Mouse (Mus musculus): Measurements from ENCODE around the gene Nek11. TPM values are rescaled to one million over a fixed set of nuclear protein-coding genes. Genes with fewer than 3 reads are reported as not detected.

Gene Nek11
- 0.13 and 0.19 TPM in 2 replicates for polyA plus RNA-seq (2012; rRNA removed)
- 0.14 and 0.15 TPM in 2 replicates for polyA plus RNA-seq (2014; fragmentation: Nextera tagmentation; extraction: Ambion mirVana)

DNA sequence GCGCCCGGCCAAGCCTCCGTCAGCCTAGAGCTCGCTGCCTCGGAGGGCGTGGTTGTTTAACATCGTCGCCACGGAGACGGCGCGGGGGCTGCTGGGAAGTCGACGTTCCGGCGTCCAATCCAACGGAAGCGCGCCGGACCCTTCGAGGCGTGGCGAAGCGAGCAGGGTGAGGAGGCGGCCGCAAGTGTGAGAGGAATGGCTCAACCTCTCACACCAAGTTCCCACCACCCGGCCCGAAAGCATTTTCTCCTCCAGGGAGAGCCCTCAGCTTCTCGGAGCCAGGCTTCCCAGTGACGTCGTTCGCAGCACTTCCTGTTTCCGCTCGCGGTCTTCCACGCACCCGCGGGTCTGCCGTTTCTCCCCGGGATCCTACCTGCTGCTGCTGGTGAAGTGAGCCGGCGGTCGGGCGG lies at the start of gene Nek11, which contains the start of gene Aste1:
Gene Nek11, minus strand, starts transcription at position 307 of the 410 bp plus-strand sequence.
Gene Aste1, plus strand, starts transcription at position 175 of the 410 bp plus-strand sequence.
- 0 out of 2 replicates have a peak, but pooled peaks have one; percentile 35 for TF ChIP-seq POLR2A (IDR thresholded peaks at IDR 0.05; ENCODE audit: borderline replicate concordance, extremely low read depth, insufficient read depth, insufficient read length)
- Histone ChIP-seq H3K9me3 (ENCODE audit: control insufficient read depth, low read length) (no peaks in the 10 kb centered on the region), H3K4me2 (replicated peaks; ENCODE audit: low read depth, low read length, severe bottlenecking) (peak within 1 kb of the TSS; percentile 67), H3K9ac (ENCODE audit: low read depth, low read length, severe bottlenecking) (peak within 1 kb of the TSS; percentile 65), H3K4me3 (replicated peaks; ENCODE audit: low read length) (peak within 1 kb of the TSS; percentile 64), H3K36me3 (ENCODE audit: control insufficient read depth, insufficient read depth, low read length) (peaks cover 4% of the 10 kb centered on the region; the same call in 1 of the 2 replicates), H3K27ac (replicated peaks; ENCODE audit: low read depth, low read length) (peak within 1 kb of the TSS; percentile 84), H3K4me1 (ENCODE audit: control insufficient read depth, insufficient read depth, low read length) (peaks cover 16% of the 10 kb centered on the region), H3K27me3 (ENCODE audit: control insufficient read depth, insufficient read depth, low read length) (no peaks in the 10 kb centered on the region)
- WGBS, result 1% methylated on average over 39 of the region's 44 CpGs
- DNase-seq (ENCODE audit: low spot score) (peak; percentile 95), ATAC-seq (ENCODE audit: low FRiP score, low read depth) (peak; percentile 97)

DNA sequence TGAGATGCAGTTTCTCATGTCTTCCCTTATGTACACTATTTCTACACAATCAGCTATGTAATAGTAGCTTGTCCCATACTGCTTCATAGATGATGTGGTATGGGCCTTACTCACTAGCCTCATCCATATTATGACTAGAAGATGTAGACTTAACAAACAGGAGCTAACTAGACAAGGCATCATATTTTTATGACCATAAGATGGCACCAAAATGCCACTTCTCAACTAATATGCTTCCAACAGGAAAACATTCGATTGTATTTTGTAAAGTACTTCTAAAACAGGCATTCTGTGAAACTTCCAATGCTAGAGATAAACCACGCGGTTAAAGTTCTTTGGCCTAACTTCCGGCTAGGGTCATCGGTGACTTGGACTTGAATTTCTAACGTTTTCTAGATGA lies 13.2 kb upstream of the Nek11 start:
- peaks cover 32% of the 10 kb centered on the region for H3K36me3 ChIP-seq (ENCODE audit: control insufficient read depth, insufficient read depth, low read length)
- TF ChIP-seq POLR2A (IDR thresholded peaks at IDR 0.05; ENCODE audit: borderline replicate concordance, extremely low read depth, insufficient read depth, insufficient read length), result no peak
- no peaks in the 10 kb centered on the region for H3K9me3 ChIP-seq (ENCODE audit: control insufficient read depth, low read length)
- H3K4me1 ChIP-seq (ENCODE audit: control insufficient read depth, insufficient read depth, low read length), result no peaks in the 10 kb centered on the region
- no peaks in the 10 kb centered on the region for H3K27me3 ChIP-seq (ENCODE audit: control insufficient read depth, insufficient read depth, low read length)
- no peak overlapping the region for H3K9ac ChIP-seq (ENCODE audit: low read depth, low read length, severe bottlenecking)
- no peak overlapping the region for H3K4me3 ChIP-seq (replicated peaks; ENCODE audit: low read length)
- WGBS, result 91% methylated on average over 6 of the region's 6 CpGs
- H3K4me2 ChIP-seq (replicated peaks; ENCODE audit: low read depth, low read length, severe bottlenecking), result no peak overlapping the region
- ATAC-seq (ENCODE audit: low FRiP score, low read depth) (no peak), DNase-seq (ENCODE audit: low spot score) (no peak)
- no peak overlapping the region for H3K27ac ChIP-seq (replicated peaks; ENCODE audit: low read depth, low read length)

DNA sequence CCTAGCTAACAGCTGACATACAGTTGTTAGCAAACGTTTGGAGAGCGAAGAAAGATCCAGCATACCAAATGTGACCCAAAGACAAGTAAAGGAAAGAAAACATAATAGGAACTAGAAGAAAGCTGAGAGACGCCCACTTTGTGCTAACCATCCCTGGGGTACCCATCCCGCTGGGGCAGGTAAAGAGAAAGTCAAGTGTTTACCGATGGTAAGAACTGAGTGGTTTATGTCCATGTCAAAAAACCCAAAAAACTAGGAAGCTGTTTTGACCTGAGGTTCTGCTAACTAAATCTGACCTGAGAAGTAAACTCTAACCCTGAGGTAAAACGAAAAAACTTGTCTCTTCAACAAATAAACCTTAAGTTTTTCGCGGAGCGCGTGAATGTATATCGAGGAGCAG lies 604 bp downstream of the Nek11 start:
- Histone ChIP-seq H3K9me3 (ENCODE audit: control insufficient read depth, low read length) (no peaks in the 10 kb centered on the region), H3K27me3 (ENCODE audit: control insufficient read depth, insufficient read depth, low read length) (no peaks in the 10 kb centered on the region), H3K9ac (ENCODE audit: low read depth, low read length, severe bottlenecking) (peak overlapping the region; percentile 65; the same call in 1 of the 2 replicates), H3K36me3 (ENCODE audit: control insufficient read depth, insufficient read depth, low read length) (peaks cover 4% of the 10 kb centered on the region; the same call in 1 of the 2 replicates), H3K27ac (replicated peaks; ENCODE audit: low read depth, low read length) (no peak overlapping the region), H3K4me2 (replicated peaks; ENCODE audit: low read depth, low read length, severe bottlenecking) (peak overlapping the region; percentile 67), H3K4me1 (ENCODE audit: control insufficient read depth, insufficient read depth, low read length) (peaks cover 11% of the 10 kb centered on the region), H3K4me3 (replicated peaks; ENCODE audit: low read length) (peak overlapping the region; percentile 64)
- TF ChIP-seq POLR2A (IDR thresholded peaks at IDR 0.05; ENCODE audit: borderline replicate concordance, extremely low read depth, insufficient read depth, insufficient read length), result no peak
- DNase-seq (ENCODE audit: low spot score), result no peak
- ATAC-seq (ENCODE audit: low FRiP score, low read depth), result no peak
- WGBS, result 12% methylated on average over 11 of the region's 11 CpGs

DNA sequence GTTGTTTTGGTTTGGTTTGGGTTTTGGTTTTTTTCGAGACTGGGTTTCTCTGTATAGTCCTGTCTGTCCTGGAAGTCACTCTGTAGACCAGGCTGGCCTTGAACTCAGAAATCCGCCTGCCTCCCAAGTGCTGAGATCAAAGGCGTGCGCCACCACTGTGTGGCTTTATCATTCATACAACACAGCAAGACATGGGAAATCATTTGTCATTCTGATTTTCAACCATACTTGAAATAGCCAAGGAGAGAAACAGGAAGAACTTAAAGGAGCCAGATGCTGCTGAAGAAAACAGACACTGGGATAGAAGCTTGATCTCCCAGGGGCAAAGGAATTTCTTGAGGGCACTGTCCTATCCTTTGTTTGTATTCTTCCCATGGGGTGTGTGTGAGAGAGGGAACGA lies 4.7 kb downstream of the Nek11 start:
- ATAC-seq (ENCODE audit: low FRiP score, low read depth), result no peak
- Histone ChIP-seq H3K4me3 (replicated peaks; ENCODE audit: low read length) (no peak overlapping the region), H3K4me1 (ENCODE audit: control insufficient read depth, insufficient read depth, low read length) (no peaks in the 10 kb centered on the region), H3K27me3 (ENCODE audit: control insufficient read depth, insufficient read depth, low read length) (no peaks in the 10 kb centered on the region), H3K4me2 (replicated peaks; ENCODE audit: low read depth, low read length, severe bottlenecking) (no peak overlapping the region), H3K9ac (ENCODE audit: low read depth, low read length, severe bottlenecking) (no peak overlapping the region), H3K9me3 (ENCODE audit: control insufficient read depth, low read length) (no peaks in the 10 kb centered on the region), H3K27ac (replicated peaks; ENCODE audit: low read depth, low read length) (no peak overlapping the region), H3K36me3 (ENCODE audit: control insufficient read depth, insufficient read depth, low read length) (no peaks in the 10 kb centered on the region)
- DNase-seq (ENCODE audit: low spot score), result no peak
- TF ChIP-seq POLR2A (IDR thresholded peaks at IDR 0.05; ENCODE audit: borderline replicate concordance, extremely low read depth, insufficient read depth, insufficient read length), result no peak
- WGBS, result 57% methylated on average over 5 of the region's 5 CpGs

DNA sequence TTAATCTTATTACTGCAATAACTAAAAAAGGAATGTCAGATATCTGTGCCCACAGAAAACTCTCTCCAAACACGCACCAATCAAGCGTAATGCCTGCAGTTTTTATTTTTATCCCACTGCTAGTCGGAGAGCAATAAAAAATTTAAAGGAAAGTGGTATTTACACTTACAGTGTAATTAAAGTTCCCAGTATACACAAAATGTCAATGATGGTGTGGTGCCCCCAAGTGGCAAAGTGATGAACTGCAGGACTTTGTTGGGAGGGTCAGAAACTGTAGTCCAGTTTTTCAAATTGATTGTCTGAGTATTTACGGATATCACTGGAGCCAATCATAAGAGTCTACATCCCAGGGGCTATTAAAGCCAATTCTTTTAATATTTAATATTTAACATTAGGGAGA lies 6.0 kb downstream of the Nek11 start:
- H3K27ac ChIP-seq (replicated peaks; ENCODE audit: low read depth, low read length), result no peak overlapping the region
- no peaks in the 10 kb centered on the region for H3K9me3 ChIP-seq (ENCODE audit: control insufficient read depth, low read length)
- WGBS, result 9% methylated on average over 4 of the region's 4 CpGs
- TF ChIP-seq POLR2A (IDR thresholded peaks at IDR 0.05; ENCODE audit: borderline replicate concordance, extremely low read depth, insufficient read depth, insufficient read length), result no peak
- peak; percentile 28 for DNase-seq (ENCODE audit: low spot score)
- H3K4me1 ChIP-seq (ENCODE audit: control insufficient read depth, insufficient read depth, low read length), result no peaks in the 10 kb centered on the region
- no peaks in the 10 kb centered on the region for H3K36me3 ChIP-seq (ENCODE audit: control insufficient read depth, insufficient read depth, low read length)
- ATAC-seq (ENCODE audit: low FRiP score, low read depth), result no peak
- H3K4me2 ChIP-seq (replicated peaks; ENCODE audit: low read depth, low read length, severe bottlenecking), result no peak overlapping the region
- no peak overlapping the region for H3K9ac ChIP-seq (ENCODE audit: low read depth, low read length, severe bottlenecking)
- no peak overlapping the region for H3K4me3 ChIP-seq (replicated peaks; ENCODE audit: low read length)
- H3K27me3 ChIP-seq (ENCODE audit: control insufficient read depth, insufficient read depth, low read length), result no peaks in the 10 kb centered on the region
